Mouse (Mus musculus) granulocyte monocyte progenitor cell, adult 5-6 weeks (primary cell): ENCODE measurements around the gene Spata2. TPM values are rescaled to one million over a fixed set of nuclear protein-coding genes. Genes with fewer than 3 reads are reported as not detected.

ENCODE experiments used
- ATAC-seq: replicated peaks from 2 replicates; pipeline ENCODE4 v1.8.0; 2016; ENCODE audit warnings: mild to moderate bottlenecking, moderate TSS enrichment, inconsistent platforms; ENCODE audit not compliant: poor library complexity, severe bottlenecking
- total RNA-seq, 2 experiments: library from RNA; stranded (forward) in 1 of 2; stranded (reverse) in 1 of 2; fragments of 200-712, 200-1000 nt in 1 of 2; fragments of >200 nt in 1 of 2; fragmentation: Nextera tagmentation in 1 of 2; gene quantifications; 2 replicates each; pipeline ENCODE4 v1.2.3; 2014 to 2017

Spata2 gene
- total RNA-seq (2014; fragmentation: Nextera tagmentation) (11.5 and 24.7 TPM in 2 replicates), total RNA-seq (2017) (7.4 and 8.1 TPM in 2 replicates)

GRCm38 (mm10) chr2:167492713-167493636 lies at the start of gene Spata2:
Gene Spata2 (minus strand): TSS chr2:167492887.
- peak; percentile 79 for ATAC-seq

- no peak for ATAC-seq
Measured at GRCm38 (mm10) chr2:167542361-167542760, 49.7 kb upstream of the Spata2 start.

- no peak for ATAC-seq
Measured at GRCm38 (mm10) chr2:167541761-167542160, 49.1 kb upstream of the Spata2 start.

GRCm38 (mm10) chr2:167541324-167541723 lies 48.6 kb upstream of the Spata2 start:
- no peak for ATAC-seq

- ATAC-seq: no peak
Measured at GRCm38 (mm10) chr2:167540477-167541110, 47.9 kb upstream of the Spata2 start.

GRCm38 (mm10) chr2:167539536-167540476 lies 47.1 kb upstream of the Spata2 start:
- ATAC-seq: no peak

- ATAC-seq: no peak
Measured at GRCm38 (mm10) chr2:167538671-167539306, 46.1 kb upstream of the Spata2 start.

GRCm38 (mm10) chr2:167537476-167538297 lies 45.0 kb upstream of the Spata2 start, which contains the start of gene Snai1:
Gene Snai1 (plus strand): TSS chr2:167538195.
- ATAC-seq: peak; percentile 92

GRCm38 (mm10) chr2:167536320-167536945 lies 43.7 kb upstream of the Spata2 start:
- no peak for ATAC-seq

- no peak for ATAC-seq
Measured at GRCm38 (mm10) chr2:167533880-167534279, 41.2 kb upstream of the Spata2 start.

GRCm38 (mm10) chr2:167532131-167532530 lies 39.4 kb upstream of the Spata2 start:
- ATAC-seq: peak; percentile 81

GRCm38 (mm10) chr2:167530536-167530935 lies 37.8 kb upstream of the Spata2 start:
- no peak for ATAC-seq

GRCm38 (mm10) chr2:167529935-167530513 lies 37.3 kb upstream of the Spata2 start:
- no peak for ATAC-seq

GRCm38 (mm10) chr2:167528278-167528677 lies 35.6 kb upstream of the Spata2 start:
- ATAC-seq: no peak

GRCm38 (mm10) chr2:167519606-167520252 lies 27.0 kb upstream of the Spata2 start:
- no peak for ATAC-seq

- no peak for ATAC-seq
Measured at GRCm38 (mm10) chr2:167515688-167516087, 23.0 kb upstream of the Spata2 start.

GRCm38 (mm10) chr2:167514641-167515040 lies 22.0 kb upstream of the Spata2 start:
- no peak for ATAC-seq

- ATAC-seq: peak; percentile 61; the same call in 1 of the 2 replicates
Measured at GRCm38 (mm10) chr2:167512970-167513369, 20.3 kb upstream of the Spata2 start.
